Mouse (Mus musculus): ENCODE data around the gene Dguok. TPM values are rescaled to one million over a fixed set of nuclear protein-coding genes. Genes with fewer than 3 reads are reported as not detected.

Dguok gene
- polyA plus RNA-seq, 1 experiment: 66.6 TPM

GRCm38 (mm10) chr6:83478628-83479027 lies 28.1 kb downstream of the Dguok start:
- DNase-seq (ENCODE audit: low read depth): no peak
- no peak for TF ChIP-seq CTCF (IDR thresholded peaks at IDR 0.05; ENCODE audit: borderline replicate concordance, extremely low read depth, insufficient read depth, insufficient read length)
- no peak for TF ChIP-seq POLR2A (IDR thresholded peaks at IDR 0.05; ENCODE audit: borderline replicate concordance, extremely low read depth, insufficient read depth, insufficient read length, poor library complexity, severe bottlenecking)

- peak; percentile 44 for DNase-seq (ENCODE audit: low read depth)
- TF ChIP-seq POLR2A (IDR thresholded peaks at IDR 0.05; ENCODE audit: borderline replicate concordance, extremely low read depth, insufficient read depth, insufficient read length, poor library complexity, severe bottlenecking) (no peak), CTCF (IDR thresholded peaks at IDR 0.05; ENCODE audit: borderline replicate concordance, extremely low read depth, insufficient read depth, insufficient read length) (peak; percentile 19; the same call in 1 of the 2 replicates)
Observed at GRCm38 (mm10) chr6:83478217-83478616, 28.6 kb downstream of the Dguok start.

- DNase-seq (ENCODE audit: low read depth): no peak
- no peak for TF ChIP-seq CTCF (IDR thresholded peaks at IDR 0.05; ENCODE audit: borderline replicate concordance, extremely low read depth, insufficient read depth, insufficient read length)
- TF ChIP-seq POLR2A (IDR thresholded peaks at IDR 0.05; ENCODE audit: borderline replicate concordance, extremely low read depth, insufficient read depth, insufficient read length, poor library complexity, severe bottlenecking): no peak
Observed at GRCm38 (mm10) chr6:83475431-83475830, 31.3 kb downstream of the Dguok start.

GRCm38 (mm10) chr6:83473240-83473639 lies 33.5 kb downstream of the Dguok start:
- TF ChIP-seq CTCF (IDR thresholded peaks at IDR 0.05; ENCODE audit: borderline replicate concordance, extremely low read depth, insufficient read depth, insufficient read length): no peak
- no peak for TF ChIP-seq POLR2A (IDR thresholded peaks at IDR 0.05; ENCODE audit: borderline replicate concordance, extremely low read depth, insufficient read depth, insufficient read length, poor library complexity, severe bottlenecking)
- DNase-seq (ENCODE audit: low read depth): no peak

GRCm38 (mm10) chr6:83471739-83472138 lies 35.0 kb downstream of the Dguok start:
- no peak for DNase-seq (ENCODE audit: low read depth)
- TF ChIP-seq POLR2A (IDR thresholded peaks at IDR 0.05; ENCODE audit: borderline replicate concordance, extremely low read depth, insufficient read depth, insufficient read length, poor library complexity, severe bottlenecking): no peak
- no peak for TF ChIP-seq CTCF (IDR thresholded peaks at IDR 0.05; ENCODE audit: borderline replicate concordance, extremely low read depth, insufficient read depth, insufficient read length)

GRCm38 (mm10) chr6:83464011-83464410 lies 42.8 kb downstream of the Dguok start:
- no peak for DNase-seq (ENCODE audit: low read depth)
- no peak for TF ChIP-seq CTCF (IDR thresholded peaks at IDR 0.05; ENCODE audit: borderline replicate concordance, extremely low read depth, insufficient read depth, insufficient read length)
- TF ChIP-seq POLR2A (IDR thresholded peaks at IDR 0.05; ENCODE audit: borderline replicate concordance, extremely low read depth, insufficient read depth, insufficient read length, poor library complexity, severe bottlenecking): no peak

- no peak for DNase-seq (ENCODE audit: low read depth)
- TF ChIP-seq CTCF (IDR thresholded peaks at IDR 0.05; ENCODE audit: borderline replicate concordance, extremely low read depth, insufficient read depth, insufficient read length) (no peak), POLR2A (IDR thresholded peaks at IDR 0.05; ENCODE audit: borderline replicate concordance, extremely low read depth, insufficient read depth, insufficient read length, poor library complexity, severe bottlenecking) (no peak)
Observed at GRCm38 (mm10) chr6:83459034-83459644, 47.6 kb downstream of the Dguok start, which contains the start of gene Tet3. Gene Tet3 (minus strand): TSS chr6:83459084.

- no peak for DNase-seq (ENCODE audit: low read depth)
- TF ChIP-seq CTCF (IDR thresholded peaks at IDR 0.05; ENCODE audit: borderline replicate concordance, extremely low read depth, insufficient read depth, insufficient read length): no peak
- TF ChIP-seq POLR2A (IDR thresholded peaks at IDR 0.05; ENCODE audit: borderline replicate concordance, extremely low read depth, insufficient read depth, insufficient read length, poor library complexity, severe bottlenecking): no peak
Observed at GRCm38 (mm10) chr6:83456984-83457810, 49.6 kb downstream of the Dguok start.

- TF ChIP-seq POLR2A (IDR thresholded peaks at IDR 0.05; ENCODE audit: borderline replicate concordance, extremely low read depth, insufficient read depth, insufficient read length, poor library complexity, severe bottlenecking): peak; percentile 57
- TF ChIP-seq CTCF (IDR thresholded peaks at IDR 0.05; ENCODE audit: borderline replicate concordance, extremely low read depth, insufficient read depth, insufficient read length): no peak
- peak; percentile 90 for DNase-seq (ENCODE audit: low read depth)
Observed at GRCm38 (mm10) chr6:83456131-83456983, 50.4 kb downstream of the Dguok start.

- TF ChIP-seq POLR2A (IDR thresholded peaks at IDR 0.05; ENCODE audit: borderline replicate concordance, extremely low read depth, insufficient read depth, insufficient read length, poor library complexity, severe bottlenecking) (no peak), CTCF (IDR thresholded peaks at IDR 0.05; ENCODE audit: borderline replicate concordance, extremely low read depth, insufficient read depth, insufficient read length) (no peak)
- DNase-seq (ENCODE audit: low read depth): peak; percentile 48
Observed at GRCm38 (mm10) chr6:83455328-83456130, 51.2 kb downstream of the Dguok start.
